Mouse (Mus musculus): ENCODE results near the gene Lrrc66. TPM values are rescaled to one million over a fixed set of nuclear protein-coding genes. Genes with fewer than 3 reads are reported as not detected.
A peak's percentile ranks its signal among the peaks of the same experiment; 100 is the strongest.

Lrrc66 gene
- total and polyA plus RNA-seq, 3 experiments: 1.1 TPM; not detected in 1

- H3K79me2 ChIP-seq (ENCODE audit: control insufficient read depth, insufficient read depth, low read length, poor library complexity): no peaks in the 10 kb centered on the region
- H3K27ac ChIP-seq (ENCODE audit: control insufficient read depth, low read depth, low read length): no peak overlapping the region
- no peaks in the 10 kb centered on the region; a peak in 1 of 4 replicates for H3K27me3 ChIP-seq (ENCODE audit: control insufficient read depth in 1 of 2, insufficient read depth in 2 of 2, low read length in 2 of 2)
- TF ChIP-seq RAD21 (IDR thresholded peaks at IDR 0.05; ENCODE audit: low read depth, low read length) (no peak), HCFC1 (IDR thresholded peaks at IDR 0.05; ENCODE audit: low read depth, low read length) (no peak), SMC3 (IDR thresholded peaks at IDR 0.05; ENCODE audit: low read depth, low read length) (no peak), E2F4 (IDR thresholded peaks at IDR 0.05; ENCODE audit: borderline replicate concordance, low read depth, low read length) (no peak), KAT2A (conservative IDR thresholded peaks at IDR 0.05; ENCODE audit: low read depth, low read length) (no peak), MXI1 (IDR thresholded peaks at IDR 0.05; ENCODE audit: low read depth, low read length) (no peak), MAFK (IDR thresholded peaks at IDR 0.05; ENCODE audit: borderline replicate concordance, low read depth, low read length) (no peak), USF2 (IDR thresholded peaks at IDR 0.05; ENCODE audit: borderline replicate concordance in 1 of 2, insufficient read depth in 1 of 2, low read depth in 1 of 2, low read length in 2 of 2) (no peak), NRF1 (IDR thresholded peaks at IDR 0.05; ENCODE audit: insufficient read depth, low read depth, low read length, poor library complexity, severe bottlenecking) (no peak), CHD1 (IDR thresholded peaks at IDR 0.05; ENCODE audit: low read depth, low read length) (no peak), ZMIZ1 (IDR thresholded peaks at IDR 0.05; ENCODE audit: low read depth, low read length) (no peak), EP300 (IDR thresholded peaks at IDR 0.05; ENCODE audit: low read depth in 1 of 2, low read length in 2 of 2) (no peak), TBP (IDR thresholded peaks at IDR 0.05; ENCODE audit: low read depth, low read length) (no peak), ZKSCAN1 (IDR thresholded peaks at IDR 0.05; ENCODE audit: low read depth, low read length) (no peak), UBTF (IDR thresholded peaks at IDR 0.05; ENCODE audit: borderline replicate concordance, insufficient read depth, low read depth, low read length) (no peak), ZNF384 (IDR thresholded peaks at IDR 0.05; ENCODE audit: low read depth, low read length) (no peak), MEF2A (IDR thresholded peaks at IDR 0.05; ENCODE audit: extremely low read depth, insufficient replicate concordance, low read depth, low read length, poor library complexity, severe bottlenecking) (no peak), POLR2A (IDR thresholded peaks at IDR 0.05; ENCODE audit: control insufficient read depth in 1 of 2, insufficient read depth in 1 of 2, low read depth in 1 of 2, low read length in 2 of 2, poor library complexity in 1 of 2) (no peak)
- peak; percentile 65 for DNase-seq (ENCODE audit: low read depth, low spot score)
- H3K4me1 ChIP-seq (ENCODE audit: control insufficient read depth in 1 of 2, insufficient read depth in 2 of 2, low read length in 2 of 2): no peaks in the 10 kb centered on the region
- no peaks in the 10 kb centered on the region for H3K36me3 ChIP-seq (ENCODE audit: control insufficient read depth in 1 of 2, insufficient read depth in 2 of 2, low read length in 2 of 2)
- no peaks in the 10 kb centered on the region for H3K9me3 ChIP-seq (replicated peaks; ENCODE audit: insufficient read depth, low read length)
- H3K9ac ChIP-seq (ENCODE audit: control insufficient read depth, low read depth, low read length, poor library complexity, severe bottlenecking): no peak overlapping the region
- H3K4me3 ChIP-seq (ENCODE audit: control insufficient read depth in 1 of 2, insufficient read depth in 1 of 2, low read depth in 2 of 2, low read length in 2 of 2): no peak overlapping the region
These were observed 63.1 kb downstream of the Lrrc66 start for GRCm38 (mm10) chr5:73569181-73569580.

GRCm38 (mm10) chr5:73566892-73567291, 65.4 kb downstream of the Lrrc66 start:
- Histone ChIP-seq H3K36me3 (ENCODE audit: control insufficient read depth in 1 of 2, insufficient read depth in 2 of 2, low read length in 2 of 2) (no peaks in the 10 kb centered on the region), H3K27me3 (ENCODE audit: control insufficient read depth in 1 of 2, insufficient read depth in 2 of 2, low read length in 2 of 2) (no peaks in the 10 kb centered on the region), H3K79me2 (ENCODE audit: control insufficient read depth, insufficient read depth, low read length, poor library complexity) (no peaks in the 10 kb centered on the region), H3K9me3 (replicated peaks; ENCODE audit: insufficient read depth, low read length) (no peaks in the 10 kb centered on the region), H3K9ac (ENCODE audit: control insufficient read depth, low read depth, low read length, poor library complexity, severe bottlenecking) (no peak overlapping the region), H3K4me1 (ENCODE audit: control insufficient read depth in 1 of 2, insufficient read depth in 2 of 2, low read length in 2 of 2) (no peaks in the 10 kb centered on the region), H3K27ac (ENCODE audit: control insufficient read depth, low read depth, low read length) (no peak overlapping the region), H3K4me3 (ENCODE audit: control insufficient read depth in 1 of 2, insufficient read depth in 1 of 2, low read depth in 2 of 2, low read length in 2 of 2) (no peak overlapping the region)
- no peak for TF ChIP-seq TBP (IDR thresholded peaks at IDR 0.05; ENCODE audit: low read depth, low read length)
- no peak for TF ChIP-seq CHD1 (IDR thresholded peaks at IDR 0.05; ENCODE audit: low read depth, low read length)
- no peak for TF ChIP-seq JUND (IDR thresholded peaks at IDR 0.05; ENCODE audit: low read depth, low read length)
- TF ChIP-seq ZC3H11A (IDR thresholded peaks at IDR 0.05; ENCODE audit: low read depth, low read length): no peak
- no peak for DNase-seq (ENCODE audit: low read depth, low spot score)
